Mouse (Mus musculus): ENCODE data around the gene Rimbp2. TPM values are rescaled to one million over a fixed set of nuclear protein-coding genes. Genes with fewer than 3 reads are reported as not detected.
A peak's percentile ranks its signal among the peaks of the same experiment; 100 is the strongest.

Rimbp2 gene
- polyA plus RNA-seq, 1 experiment from 2014 or later, result 0.05 TPM

GRCm38 (mm10) chr5:128806296-128806998, 146.8 kb downstream of the Rimbp2 start:
- no peak overlapping the region for H3K27ac ChIP-seq
- 80% methylated on average over 13 of the region's 13 CpGs for WGBS
- no peaks in the 10 kb centered on the region for H3K9me3 ChIP-seq
- H3K4me3 ChIP-seq, result no peak overlapping the region
- no peak for ATAC-seq (ENCODE audit: insufficient number of reproducible peaks, low FRiP score, low TSS enrichment, low read depth)
- no peaks in the 10 kb centered on the region for H3K4me1 ChIP-seq
- H3K36me3 ChIP-seq, result no peaks in the 10 kb centered on the region
- H3K9ac ChIP-seq, result no peak overlapping the region
- H3K27me3 ChIP-seq, result no peaks in the 10 kb centered on the region
- H3K4me2 ChIP-seq, result no peak overlapping the region

DNA sequence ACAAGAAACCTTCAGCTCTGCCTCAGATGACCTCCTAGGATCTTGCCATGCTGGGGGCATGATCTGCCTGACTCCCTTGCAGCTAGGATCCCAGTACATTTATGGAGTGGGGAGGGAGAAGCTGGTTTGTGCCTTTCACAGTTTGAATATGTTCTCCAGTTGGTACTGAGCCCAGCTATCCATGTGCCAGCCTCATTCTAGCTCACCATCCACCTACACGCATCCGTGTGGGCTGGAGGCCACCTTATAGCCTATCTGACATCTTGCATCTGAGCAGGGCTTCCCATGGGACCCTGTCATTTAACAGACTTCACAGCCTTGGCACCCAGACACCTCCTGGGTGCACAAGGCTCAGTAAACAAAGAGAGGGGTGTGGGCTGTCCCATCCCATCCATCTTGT, 148.2 kb downstream of the Rimbp2 start:
- no peaks in the 10 kb centered on the region for H3K4me1 ChIP-seq
- H3K27me3 ChIP-seq, result no peaks in the 10 kb centered on the region
- H3K4me3 ChIP-seq, result no peak overlapping the region
- no peak overlapping the region for H3K27ac ChIP-seq
- WGBS, result 87% methylated on average over 2 of the region's 2 CpGs
- H3K4me2 ChIP-seq, result no peak overlapping the region
- ATAC-seq (ENCODE audit: insufficient number of reproducible peaks, low FRiP score, low TSS enrichment, low read depth), result no peak
- H3K9me3 ChIP-seq, result no peaks in the 10 kb centered on the region
- no peak overlapping the region for H3K9ac ChIP-seq
- no peaks in the 10 kb centered on the region for H3K36me3 ChIP-seq

DNA sequence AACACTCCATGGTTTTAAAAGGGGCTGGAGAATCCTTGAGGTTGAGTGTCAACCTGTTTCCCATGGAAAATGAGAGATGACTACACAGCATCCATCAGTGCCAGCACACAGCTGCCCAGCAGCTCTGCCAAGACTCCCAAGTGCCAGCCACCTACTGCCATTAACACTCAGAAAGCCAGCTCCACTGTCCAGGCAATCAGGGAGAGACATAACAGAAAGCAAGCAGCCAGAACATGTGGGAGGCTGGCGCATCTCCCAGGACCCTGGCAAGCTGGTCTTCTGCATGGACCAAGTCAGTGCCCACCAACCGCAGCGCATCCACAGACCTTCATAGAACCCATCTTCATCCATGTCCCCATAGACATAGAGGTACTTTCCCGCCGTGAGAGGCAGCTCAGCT, 152.7 kb downstream of the Rimbp2 start:
- no peak for ATAC-seq (ENCODE audit: insufficient number of reproducible peaks, low FRiP score, low TSS enrichment, low read depth)
- no peaks in the 10 kb centered on the region for H3K27me3 ChIP-seq
- no peaks in the 10 kb centered on the region for H3K9me3 ChIP-seq
- 84% methylated on average over 5 of the region's 5 CpGs for WGBS
- no peak overlapping the region for H3K4me3 ChIP-seq
- H3K27ac ChIP-seq, result no peak overlapping the region
- H3K9ac ChIP-seq, result no peak overlapping the region
- H3K4me1 ChIP-seq, result no peaks in the 10 kb centered on the region
- H3K36me3 ChIP-seq, result no peaks in the 10 kb centered on the region
- H3K4me2 ChIP-seq, result no peak overlapping the region

DNA sequence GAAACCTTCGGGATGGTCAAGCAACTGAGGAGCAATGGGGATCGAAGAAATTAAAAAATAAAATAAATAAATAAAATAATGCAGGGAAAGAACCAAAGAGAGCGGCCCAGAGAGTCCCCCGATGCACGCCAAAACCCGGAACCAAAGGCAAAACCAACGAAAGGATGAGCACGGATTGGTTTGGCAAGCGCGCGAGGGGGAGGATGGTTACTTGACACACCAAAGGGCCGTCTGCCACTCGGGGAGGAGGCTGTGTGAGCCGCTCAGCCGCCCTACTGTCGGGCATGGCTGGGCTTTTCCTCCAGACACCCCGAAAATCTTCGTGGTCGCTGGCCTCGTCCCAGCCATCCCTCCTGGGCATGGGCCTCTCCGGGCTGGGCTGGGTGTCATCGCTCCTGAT, 171.7 kb downstream of the Rimbp2 start:
- H3K36me3 ChIP-seq, result no peaks in the 10 kb centered on the region
- no peak overlapping the region for H3K27ac ChIP-seq
- no peaks in the 10 kb centered on the region for H3K4me1 ChIP-seq
- no peaks in the 10 kb centered on the region for H3K9me3 ChIP-seq
- 79% methylated on average over 22 of the region's 22 CpGs for WGBS
- no peak overlapping the region for H3K9ac ChIP-seq
- no peak overlapping the region for H3K4me3 ChIP-seq
- H3K27me3 ChIP-seq, result no peaks in the 10 kb centered on the region
- no peak for ATAC-seq (ENCODE audit: insufficient number of reproducible peaks, low FRiP score, low TSS enrichment, low read depth)
- no peak overlapping the region for H3K4me2 ChIP-seq

DNA sequence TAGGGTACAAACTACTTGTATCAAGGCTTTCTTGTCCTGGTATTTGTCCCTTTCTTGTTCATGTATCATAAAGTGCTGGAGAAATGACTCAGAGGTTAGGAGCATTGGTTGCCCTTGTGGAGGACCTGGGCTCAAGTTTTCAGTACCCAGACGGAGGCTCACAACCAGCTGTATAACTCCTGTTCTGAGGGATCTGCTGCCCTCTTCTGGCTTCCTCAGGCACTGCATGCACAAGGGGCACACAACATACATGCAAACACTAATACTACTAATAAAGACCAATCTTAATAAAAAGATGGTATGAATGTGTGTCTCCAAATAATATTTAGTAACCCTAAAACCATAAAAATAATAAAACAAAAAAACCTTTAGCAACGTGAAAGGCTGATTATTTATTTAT, 176.9 kb downstream of the Rimbp2 start:
- Histone ChIP-seq H3K4me2 (no peak overlapping the region), H3K27me3 (no peaks in the 10 kb centered on the region), H3K4me3 (no peak overlapping the region), H3K4me1 (no peaks in the 10 kb centered on the region), H3K9me3 (no peaks in the 10 kb centered on the region), H3K36me3 (no peaks in the 10 kb centered on the region), H3K27ac (no peak overlapping the region), H3K9ac (no peak overlapping the region)
- WGBS, result 62% methylated on average over 2 of the region's 2 CpGs
- ATAC-seq (ENCODE audit: insufficient number of reproducible peaks, low FRiP score, low TSS enrichment, low read depth), result no peak

DNA sequence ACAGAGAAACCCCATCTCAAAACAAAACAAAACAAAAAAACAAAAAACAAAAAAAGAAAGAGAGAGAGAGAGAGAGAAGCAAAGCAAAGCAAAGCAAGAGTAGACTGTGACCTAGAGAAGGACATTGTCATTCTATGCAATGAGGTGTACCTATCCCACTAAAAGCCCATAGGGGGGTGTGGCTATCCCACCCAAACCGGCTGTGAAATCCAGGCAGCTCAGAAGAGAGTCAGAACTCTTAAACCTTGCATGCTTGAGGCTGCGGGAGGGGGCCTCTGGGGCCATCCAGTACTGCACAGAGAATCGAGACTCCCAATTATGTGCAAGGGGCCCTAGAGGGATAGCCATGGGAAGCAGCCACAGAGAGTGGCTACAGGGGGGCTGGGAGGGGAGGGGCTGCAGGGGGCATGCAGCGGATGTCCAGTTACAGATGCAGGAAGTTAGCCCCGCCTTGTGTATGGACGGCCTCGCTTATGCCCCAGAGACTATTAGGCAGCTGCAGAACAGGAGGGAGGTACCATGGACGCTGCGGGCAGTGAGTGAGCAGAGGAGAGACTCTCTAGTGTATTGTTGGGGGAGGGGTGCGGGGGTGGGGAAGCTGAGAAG, 184.2 kb downstream of the Rimbp2 start:
- 3% methylated on average over 10 of the region's 10 CpGs for WGBS
- no peak overlapping the region for H3K9ac ChIP-seq
- peak; percentile 77 for ATAC-seq (ENCODE audit: insufficient number of reproducible peaks, low FRiP score, low TSS enrichment, low read depth)
- H3K9me3 ChIP-seq, result no peaks in the 10 kb centered on the region
- H3K4me2 ChIP-seq, result 0 out of 2 replicates have a peak overlapping the region, but pooled peaks have one; percentile 19
- no peaks in the 10 kb centered on the region for H3K27me3 ChIP-seq
- no peak overlapping the region for H3K4me3 ChIP-seq
- peaks cover 4% of the 10 kb centered on the region for H3K4me1 ChIP-seq
- no peak overlapping the region for H3K27ac ChIP-seq
- no peaks in the 10 kb centered on the region for H3K36me3 ChIP-seq

DNA sequence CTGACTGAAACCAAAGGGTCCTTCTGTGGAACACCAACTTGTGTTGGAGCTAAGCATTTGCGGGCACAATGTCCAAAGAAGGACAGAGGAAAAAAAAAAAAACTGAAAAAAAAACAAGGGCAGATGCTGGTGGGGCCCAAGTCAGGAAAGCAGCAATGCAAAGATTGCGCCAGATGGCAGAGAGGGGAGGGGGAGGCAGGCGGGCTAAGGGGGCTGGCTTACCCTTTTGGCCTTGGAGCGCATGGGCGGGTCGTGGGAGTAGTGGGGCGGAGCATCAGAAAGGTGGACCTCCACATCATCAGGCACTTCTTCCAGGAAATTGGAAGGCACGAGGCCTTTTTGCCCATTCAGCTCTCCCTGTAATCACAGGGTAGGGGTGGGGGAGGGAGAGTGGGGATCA, 192.2 kb downstream of the Rimbp2 start:
- 34% methylated on average over 8 of the region's 8 CpGs for WGBS
- Histone ChIP-seq H3K4me3 (no peak overlapping the region), H3K27ac (no peak overlapping the region), H3K36me3 (no peaks in the 10 kb centered on the region), H3K9ac (no peak overlapping the region), H3K4me1 (no peaks in the 10 kb centered on the region), H3K27me3 (no peaks in the 10 kb centered on the region), H3K9me3 (no peaks in the 10 kb centered on the region), H3K4me2 (no peak overlapping the region)
- no peak for ATAC-seq (ENCODE audit: insufficient number of reproducible peaks, low FRiP score, low TSS enrichment, low read depth)

- no peak overlapping the region for H3K4me2 ChIP-seq
- no peak overlapping the region for H3K9ac ChIP-seq
- no peak overlapping the region for H3K4me3 ChIP-seq
- no peaks in the 10 kb centered on the region for H3K9me3 ChIP-seq
- ATAC-seq (ENCODE audit: insufficient number of reproducible peaks, low FRiP score, low TSS enrichment, low read depth), result no peak
- H3K27ac ChIP-seq, result no peak overlapping the region
- no peaks in the 10 kb centered on the region for H3K36me3 ChIP-seq
- H3K27me3 ChIP-seq, result no peaks in the 10 kb centered on the region
- WGBS, result 79% methylated on average over 8 of the region's 8 CpGs
- no peaks in the 10 kb centered on the region for H3K4me1 ChIP-seq
These were observed 207.0 kb downstream of the Rimbp2 start for GRCm38 (mm10) chr5:128746261-128746660.

- Histone ChIP-seq H3K27me3 (0 out of 2 replicates have a peak, but pooled peaks cover under 1% of the 10 kb centered on the region), H3K4me1 (no peaks in the 10 kb centered on the region), H3K9me3 (no peaks in the 10 kb centered on the region), H3K4me2 (no peak overlapping the region), H3K9ac (no peak overlapping the region), H3K27ac (no peak overlapping the region), H3K4me3 (no peak overlapping the region), H3K36me3 (no peaks in the 10 kb centered on the region)
- ATAC-seq (ENCODE audit: insufficient number of reproducible peaks, low FRiP score, low TSS enrichment, low read depth), result no peak
- 81% methylated on average over 9 of the region's 9 CpGs for WGBS
These were observed 208.1 kb downstream of the Rimbp2 start for GRCm38 (mm10) chr5:128745206-128745605.

- Histone ChIP-seq H3K27me3 (0 out of 2 replicates have a peak, but pooled peaks cover 8% of the 10 kb centered on the region), H3K27ac (no peak overlapping the region), H3K9ac (no peak overlapping the region), H3K9me3 (no peaks in the 10 kb centered on the region), H3K36me3 (no peaks in the 10 kb centered on the region), H3K4me1 (no peaks in the 10 kb centered on the region), H3K4me3 (no peak overlapping the region), H3K4me2 (no peak overlapping the region)
- 82% methylated on average over 6 of the region's 6 CpGs for WGBS
- ATAC-seq (ENCODE audit: insufficient number of reproducible peaks, low FRiP score, low TSS enrichment, low read depth), result no peak
These were observed 208.9 kb downstream of the Rimbp2 start for GRCm38 (mm10) chr5:128744351-128744750.

- no peaks in the 10 kb centered on the region for H3K4me1 ChIP-seq
- no peak overlapping the region for H3K9ac ChIP-seq
- WGBS, result 29% methylated on average over 8 of the region's 8 CpGs
- no peak overlapping the region for H3K4me3 ChIP-seq
- no peak overlapping the region for H3K27ac ChIP-seq
- H3K27me3 ChIP-seq, result peaks cover 21% of the 10 kb centered on the region; the same call in 1 of the 2 replicates
- no peaks in the 10 kb centered on the region for H3K36me3 ChIP-seq
- H3K9me3 ChIP-seq, result no peaks in the 10 kb centered on the region
- no peak overlapping the region for H3K4me2 ChIP-seq
- no peak for ATAC-seq (ENCODE audit: insufficient number of reproducible peaks, low FRiP score, low TSS enrichment, low read depth)
These were observed 213.5 kb downstream of the Rimbp2 start for GRCm38 (mm10) chr5:128739838-128740171.

DNA sequence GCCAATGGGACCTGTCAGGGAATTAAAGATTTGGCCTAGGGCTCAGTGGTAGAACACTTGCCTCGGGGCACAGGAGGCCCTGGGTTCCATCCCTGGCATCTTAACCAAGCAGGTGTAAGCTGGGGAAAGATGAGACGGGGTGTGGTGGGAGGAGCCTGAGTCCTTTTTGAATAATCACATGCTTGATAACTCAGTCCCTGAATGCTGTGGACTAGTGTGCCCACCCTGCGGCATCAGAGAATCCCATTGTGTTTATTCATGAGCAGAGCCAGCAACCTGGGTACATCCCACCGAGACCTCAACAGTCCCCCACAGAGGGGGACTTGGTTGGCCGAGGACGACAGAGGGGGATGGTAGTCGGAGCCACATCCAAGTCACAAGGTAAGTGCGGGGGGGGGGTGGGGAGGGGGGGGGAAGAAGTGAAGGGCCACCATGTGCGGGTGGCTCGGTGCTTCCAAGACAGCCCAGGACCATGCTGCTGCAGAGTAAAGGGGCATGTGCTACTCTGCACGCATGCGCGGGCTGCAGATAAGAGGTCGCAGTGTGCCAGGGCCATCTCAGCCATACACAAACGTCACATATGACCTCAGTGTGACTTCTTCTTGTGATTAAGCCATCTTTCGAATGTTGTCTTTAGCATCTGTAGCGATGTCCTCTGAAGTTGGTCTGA, 214.0 kb downstream of the Rimbp2 start:
- Histone ChIP-seq H3K36me3 (no peaks in the 10 kb centered on the region), H3K27ac (no peak overlapping the region), H3K4me3 (no peak overlapping the region), H3K9ac (no peak overlapping the region), H3K9me3 (no peaks in the 10 kb centered on the region), H3K4me1 (no peaks in the 10 kb centered on the region), H3K27me3 (peaks cover 21% of the 10 kb centered on the region; the same call in 1 of the 2 replicates), H3K4me2 (no peak overlapping the region)
- WGBS, result 35% methylated on average over 15 of the region's 17 CpGs
- no peak for ATAC-seq (ENCODE audit: insufficient number of reproducible peaks, low FRiP score, low TSS enrichment, low read depth)

Measured in limb, embryonic 15.5 days (tissue).